Mouse (Mus musculus) heart, postnatal 10 days (tissue): ENCODE measurements around the gene Lmntd2. TPM values are rescaled to one million over a fixed set of nuclear protein-coding genes. Genes with fewer than 3 reads are reported as not detected.
A peak's percentile ranks its signal among the peaks of the same experiment; 100 is the strongest.

Experiments used
- DNase-seq, 2 experiments: peaks; one replicate each; pipeline ENCODE4 v3.0.0; 2021
- intact Hi-C: fragments of 180-260 bp; cut with DNase I; formaldehyde crosslinking; loops from one replicate; pipeline ENCODE4 v1.15.1; 2025
- total RNA-seq, 2 experiments: library from RNA; stranded (reverse); gene quantifications; 2 replicates each; pipeline ENCODE4 v1.2.3; 2021

Gene Lmntd2
- total RNA-seq, 2 experiments from 2014 or later, result not detected

DNA sequence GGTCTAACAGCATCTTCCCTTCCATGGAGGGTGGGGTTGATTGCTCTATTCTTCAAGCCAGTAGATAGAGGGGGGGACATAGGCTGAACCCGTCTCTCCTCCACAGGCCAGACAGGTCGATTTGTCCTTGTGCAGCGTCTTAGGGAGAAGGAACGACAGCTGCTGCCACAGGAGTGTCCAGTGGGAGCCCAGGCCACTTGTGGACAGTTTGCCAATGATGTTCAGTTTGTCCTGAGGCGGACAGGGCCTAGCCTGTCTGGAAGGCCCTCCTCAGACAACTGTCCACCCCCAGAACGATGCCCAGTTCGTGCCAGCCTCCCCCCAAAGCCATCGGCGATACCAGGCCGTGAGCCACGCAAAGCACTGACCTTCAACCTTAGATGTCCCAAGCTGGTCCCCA lies 3.0 kb upstream of the Lmntd2 start:
- DNase-seq, result no peak
- intact Hi-C loops, result no loop called here

DNA sequence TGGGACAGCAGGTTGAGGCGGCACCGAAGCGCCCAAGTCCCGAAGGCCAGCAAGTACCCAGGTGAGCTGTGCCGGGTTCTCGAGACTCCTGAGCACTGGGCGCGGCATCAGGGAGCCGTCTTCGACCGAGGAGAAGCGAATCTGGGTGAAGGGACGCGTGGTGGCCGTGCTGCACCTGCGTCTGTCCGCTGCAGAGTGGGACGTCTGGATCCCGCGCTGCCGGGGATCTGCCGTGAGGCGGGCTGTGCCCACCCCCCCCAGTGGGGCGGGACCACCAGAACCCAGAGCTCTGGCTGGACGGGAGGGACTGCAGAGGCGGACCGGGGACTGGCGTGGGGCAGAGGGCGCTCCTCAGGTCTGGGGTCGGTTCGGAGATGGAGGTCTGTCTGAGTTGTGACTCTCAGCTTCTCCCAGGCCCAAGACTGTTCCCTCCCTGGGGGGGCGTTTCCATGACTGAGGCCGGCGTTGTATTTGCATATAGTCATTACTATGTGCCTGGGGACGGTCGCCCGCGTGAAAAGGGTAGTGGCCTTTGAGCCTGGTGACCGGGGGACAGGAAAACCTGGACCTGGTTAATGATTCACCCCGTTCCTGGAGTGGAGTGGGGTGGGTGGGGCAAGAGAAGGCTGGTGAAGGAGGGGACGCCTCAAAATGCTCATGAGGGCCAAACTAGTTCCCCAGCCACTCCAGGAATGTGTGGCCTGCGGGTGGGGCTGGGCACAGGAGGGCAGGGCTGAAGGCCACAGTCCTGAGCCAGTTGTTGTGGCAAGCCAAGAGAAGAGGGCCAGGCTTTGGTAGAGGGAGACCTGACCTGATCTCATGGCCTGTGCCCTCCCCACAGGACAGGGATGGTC lies 2.2 kb upstream of the Lmntd2 start:
- DNase-seq, result peak; percentile 39 to 55
- intact Hi-C loops, result no loop called here

DNA sequence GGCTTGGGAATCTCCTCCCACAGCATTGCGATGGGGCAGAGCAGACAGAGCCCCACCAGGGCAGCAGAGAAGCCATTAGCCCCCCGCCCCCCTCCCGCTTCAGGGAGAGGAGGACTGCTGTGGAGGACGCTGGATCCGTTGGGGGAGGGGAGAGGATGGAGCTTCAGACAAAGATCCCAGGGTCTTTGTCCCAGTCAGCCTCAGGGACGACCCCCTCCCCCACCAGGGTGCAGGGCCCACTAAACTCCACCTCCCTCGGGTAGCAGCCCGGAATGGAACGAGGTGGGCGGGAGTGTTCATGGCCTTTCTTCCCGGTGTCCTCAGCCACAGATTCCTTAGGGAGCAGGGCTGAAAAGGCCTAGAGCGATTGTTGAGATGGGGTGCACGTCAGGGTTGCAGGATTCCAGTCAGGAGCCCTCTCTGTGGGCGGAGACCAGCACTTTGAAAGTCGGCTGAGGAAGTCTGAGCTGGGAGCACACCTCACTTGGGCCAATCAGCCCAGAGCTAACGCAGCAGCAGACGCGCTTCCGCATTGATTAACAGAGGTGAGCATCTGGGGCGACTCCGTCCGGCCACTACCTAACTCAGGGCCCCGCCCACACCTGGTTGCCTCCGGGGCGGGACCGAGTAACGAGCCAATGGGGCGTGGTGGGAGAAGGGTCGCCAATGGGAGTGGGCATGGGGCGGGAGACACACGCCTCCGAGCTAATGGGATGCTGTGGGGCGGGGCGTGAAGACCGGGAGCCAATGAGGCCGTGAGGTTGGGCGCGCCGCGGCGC lies 1.4 kb upstream of the Lmntd2 start, which contains the start of gene Rassf7:
Gene Rassf7, plus strand, starts transcription at position 760 of the 779 bp plus-strand sequence.
- peak; percentile 91 for DNase-seq
- intact Hi-C loops, result no loop called here

DNA sequence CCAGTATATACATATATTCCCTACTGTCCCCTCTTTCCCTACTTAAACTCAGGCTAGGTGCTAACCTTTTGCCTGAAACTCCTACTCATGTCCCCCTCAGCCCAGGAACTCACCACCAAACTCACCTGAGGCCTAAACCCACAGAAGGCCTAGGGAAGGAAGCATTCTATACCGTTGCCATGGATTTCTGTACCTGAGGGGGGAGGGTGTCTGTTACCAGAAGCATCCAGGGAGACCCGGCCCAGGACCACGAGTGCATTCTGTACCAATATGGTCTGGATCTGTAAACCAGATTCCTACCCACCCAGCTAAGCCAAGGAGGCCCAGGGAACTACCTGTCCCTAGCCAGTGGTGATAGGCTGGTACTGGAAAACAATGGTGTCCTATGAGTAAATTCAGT lies 430 bp upstream of the Lmntd2 start:
- DNase-seq, result no peak
- intact Hi-C loops, result no loop called here

DNA sequence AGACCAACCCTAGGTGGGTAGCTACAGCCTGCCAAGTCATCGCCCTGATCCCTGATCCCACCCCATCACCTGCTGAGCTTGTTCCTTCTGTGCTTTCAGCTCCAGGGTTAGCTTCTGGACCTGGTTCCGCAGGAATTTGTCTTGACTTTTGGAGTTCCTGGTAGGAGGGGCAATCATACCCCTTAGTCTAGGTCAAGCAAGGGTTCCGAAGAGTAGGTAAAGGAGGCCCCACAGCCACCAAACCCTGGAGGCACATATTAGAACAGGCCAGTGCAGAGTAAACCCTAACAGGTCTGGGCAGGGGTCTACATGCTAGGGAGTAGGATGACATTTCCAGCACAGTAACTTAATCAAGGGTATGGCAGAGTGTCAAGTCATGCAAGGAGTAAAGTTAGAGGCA lies 747 bp downstream of the Lmntd2 start:
- intact Hi-C loops, result no loop called here
- no peak for DNase-seq

DNA sequence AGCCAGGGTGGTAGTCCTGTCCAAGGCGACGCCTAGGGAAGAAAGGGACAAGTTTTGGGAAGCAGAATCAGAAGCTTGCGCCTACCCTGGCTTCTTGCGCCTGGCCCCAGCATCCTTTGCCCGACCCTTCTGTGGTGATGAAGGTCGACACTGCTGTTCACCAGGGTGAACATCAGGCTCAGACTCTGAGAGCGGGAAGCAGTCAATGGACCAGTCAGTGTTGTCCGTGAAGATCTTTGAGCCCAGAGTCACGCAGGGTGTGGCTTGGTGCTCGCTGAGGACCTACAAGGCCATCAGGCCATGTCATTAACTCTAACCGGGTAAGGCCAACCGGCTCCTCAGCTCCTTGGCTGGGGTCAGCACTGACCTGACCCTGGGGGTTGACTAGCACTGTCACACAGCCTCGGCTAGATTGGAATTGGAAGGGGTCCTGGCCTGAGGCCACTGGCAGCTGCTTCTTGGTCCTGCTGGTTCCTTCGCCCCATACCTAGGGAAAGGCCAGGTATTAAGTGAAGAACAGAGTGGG lies 3.2 kb downstream of the Lmntd2 start:
- DNase-seq, result no peak
- intact Hi-C loops, result no loop called here

DNA sequence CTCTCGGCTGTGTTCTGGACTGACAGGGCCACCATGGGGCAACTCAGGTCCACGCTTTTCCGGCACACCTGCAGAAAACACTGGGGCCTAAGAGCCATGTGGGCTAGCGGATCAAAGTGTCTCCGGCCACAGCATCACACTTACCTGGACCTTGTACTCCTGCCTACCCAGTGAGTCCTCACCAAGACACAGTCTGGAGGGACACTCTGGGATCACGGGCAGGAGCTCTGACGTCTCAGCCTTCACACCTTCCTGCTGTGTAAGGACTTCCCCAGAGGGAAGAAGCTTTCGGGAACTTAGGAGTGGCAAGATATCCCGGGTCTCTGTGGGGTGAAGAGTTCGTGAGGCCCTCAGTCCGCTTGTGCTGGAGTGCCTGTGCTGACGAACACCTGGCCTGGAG lies 3.7 kb downstream of the Lmntd2 start:
- no peak for DNase-seq
- intact Hi-C loops, result no loop called here

DNA sequence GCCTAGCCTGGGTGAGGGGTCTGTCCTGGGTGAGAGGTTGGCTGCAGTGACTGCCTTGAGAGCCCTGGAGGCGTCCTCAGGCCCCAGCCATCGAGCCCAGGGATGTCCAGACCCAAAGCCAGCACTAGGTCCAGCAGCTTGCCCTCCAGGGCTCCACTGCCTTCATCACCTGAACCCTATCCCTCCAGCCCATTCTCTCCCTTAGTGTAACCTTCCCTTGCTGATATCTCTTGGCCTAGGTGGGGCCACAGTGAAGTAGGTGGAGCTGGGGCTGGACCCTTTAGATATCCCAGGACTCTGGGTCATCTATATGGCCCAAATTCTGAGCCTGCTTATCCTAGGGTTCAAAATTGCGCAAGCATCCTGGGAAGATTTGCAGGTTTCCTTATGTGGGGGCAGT lies 4.4 kb downstream of the Lmntd2 start:
- intact Hi-C loops, result no loop called here
- DNase-seq, result no peak

DNA sequence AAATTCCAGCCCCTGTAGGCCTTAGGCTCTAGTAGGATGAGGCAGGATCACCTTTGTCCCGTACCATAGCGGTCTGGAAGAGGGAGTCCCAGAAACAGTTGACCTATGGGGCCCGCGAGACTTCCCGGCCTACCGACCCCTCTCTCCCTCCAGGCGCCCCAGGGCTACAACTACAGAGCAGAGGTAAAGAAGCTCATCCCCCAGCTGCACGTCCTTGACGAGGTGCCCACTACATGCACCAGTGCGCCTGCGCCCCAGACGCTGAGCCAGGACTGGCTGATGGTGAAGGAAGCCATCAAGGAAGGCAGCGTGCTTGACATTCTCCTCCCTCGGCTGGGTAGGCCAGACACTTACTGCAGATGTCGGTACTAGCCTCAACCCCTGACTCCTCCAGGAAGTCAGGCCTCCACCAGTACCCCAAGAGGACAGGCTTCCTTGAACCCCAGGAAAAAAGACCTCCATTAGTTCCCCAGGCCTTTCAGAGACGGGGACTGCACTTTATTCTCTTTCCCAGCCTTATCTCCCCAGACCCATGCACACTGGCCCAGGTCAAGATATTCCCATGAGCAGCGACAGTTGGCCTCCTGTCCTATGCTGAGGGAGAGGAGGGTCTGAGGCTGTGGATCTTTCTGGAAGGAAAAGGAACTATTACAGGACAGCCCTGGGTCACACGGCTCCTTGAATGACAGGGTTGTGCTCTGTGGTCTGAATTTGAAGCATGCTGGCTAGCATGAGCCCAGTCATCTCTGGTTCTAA lies 7.5 kb downstream of the Lmntd2 start:
- DNase-seq, result no peak
- intact Hi-C loops, result no loop called here

DNA sequence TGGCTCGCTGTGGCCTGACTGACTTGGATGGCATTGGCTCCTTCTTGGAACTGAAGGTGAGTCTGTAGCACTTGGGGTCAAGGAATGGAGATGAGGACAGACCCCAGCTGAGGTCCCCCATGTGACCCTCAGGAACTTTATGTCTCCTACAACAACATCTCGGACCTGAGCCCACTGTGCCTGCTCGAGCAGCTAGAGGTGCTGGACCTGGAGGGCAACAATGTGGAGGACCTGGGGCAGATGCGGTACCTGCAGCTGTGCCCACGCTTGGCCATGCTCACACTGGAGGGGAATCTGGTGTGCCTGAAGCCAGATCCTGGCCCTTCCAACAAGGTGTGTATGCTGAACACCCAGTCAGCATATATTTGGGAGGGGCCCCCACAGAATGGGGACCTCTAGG lies 8.4 kb downstream of the Lmntd2 start:
- no peak for DNase-seq
- intact Hi-C loops, result no loop called here

DNA sequence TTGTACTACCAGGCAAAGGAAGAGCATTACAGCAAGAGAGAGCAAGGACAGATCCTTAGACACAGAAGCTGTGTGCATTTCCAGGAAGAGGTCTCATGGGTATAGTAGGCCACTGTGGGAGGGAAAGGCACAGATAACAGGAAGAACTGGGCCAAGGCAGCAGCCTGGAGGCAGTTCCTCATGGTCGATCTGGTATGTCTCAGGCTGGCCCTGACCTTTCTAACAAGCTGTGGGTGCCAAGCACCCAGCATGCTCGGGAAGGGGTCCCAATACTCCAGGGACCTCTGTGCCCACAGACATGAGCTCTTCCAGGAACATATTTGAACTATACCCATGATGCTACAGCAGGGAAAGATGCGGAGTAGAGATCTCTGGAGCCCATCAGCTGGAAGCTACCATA lies 9.3 kb downstream of the Lmntd2 start:
- intact Hi-C loops, result no loop called here
- DNase-seq, result no peak

DNA sequence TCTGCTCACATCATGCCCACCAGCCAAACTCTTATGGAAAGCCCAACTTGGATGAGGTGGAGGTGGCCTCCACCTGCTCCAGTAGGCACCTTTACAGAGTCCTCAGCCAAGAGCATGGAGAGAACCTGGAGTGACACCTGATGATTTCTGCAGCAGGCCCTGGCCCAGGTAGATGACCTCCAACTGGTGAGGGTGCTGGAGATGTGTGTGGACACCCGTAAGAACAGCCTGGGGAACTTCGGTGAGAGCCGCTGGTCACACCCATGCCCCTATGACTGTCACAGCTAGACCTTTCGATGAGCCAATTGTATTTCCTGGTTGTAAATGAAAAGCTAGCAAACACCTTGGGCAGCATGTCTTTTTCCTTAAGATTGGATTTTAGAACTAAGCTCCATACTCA lies 15.8 kb downstream of the Lmntd2 start:
- DNase-seq, result no peak
- intact Hi-C loops, result no loop called here

DNA sequence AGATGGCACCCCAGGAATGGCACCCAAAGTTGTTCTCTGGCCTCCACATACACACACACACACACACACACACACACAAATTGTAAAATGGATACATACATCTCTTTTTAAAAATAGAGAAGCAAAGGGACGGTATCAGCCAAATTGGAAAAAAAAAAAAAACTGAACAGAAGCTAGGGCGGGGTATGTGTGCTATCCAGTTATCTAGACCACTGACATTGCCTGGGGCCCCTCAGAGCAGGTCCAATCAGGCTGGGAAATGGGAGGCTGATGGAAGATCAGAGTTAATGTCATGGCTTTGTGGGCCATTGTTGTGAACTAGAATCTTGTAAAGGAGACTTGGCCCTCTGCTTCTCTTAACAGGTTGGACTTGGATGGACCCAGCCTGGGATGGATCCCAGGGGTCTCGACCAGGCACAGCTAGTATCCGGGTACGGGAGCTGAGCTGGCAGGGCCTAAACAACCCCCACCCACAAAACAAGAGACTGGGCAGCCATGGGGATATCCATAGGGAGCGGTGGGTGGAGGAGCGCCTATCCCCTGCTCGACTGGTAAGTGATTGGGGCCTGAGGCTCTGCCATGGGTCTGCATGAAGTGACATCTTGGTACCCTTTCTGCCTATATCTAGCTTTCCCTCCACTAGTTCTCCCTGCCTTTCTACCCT lies 17.1 kb downstream of the Lmntd2 start:
- intact Hi-C loops, result no loop called here
- no peak for DNase-seq

DNA sequence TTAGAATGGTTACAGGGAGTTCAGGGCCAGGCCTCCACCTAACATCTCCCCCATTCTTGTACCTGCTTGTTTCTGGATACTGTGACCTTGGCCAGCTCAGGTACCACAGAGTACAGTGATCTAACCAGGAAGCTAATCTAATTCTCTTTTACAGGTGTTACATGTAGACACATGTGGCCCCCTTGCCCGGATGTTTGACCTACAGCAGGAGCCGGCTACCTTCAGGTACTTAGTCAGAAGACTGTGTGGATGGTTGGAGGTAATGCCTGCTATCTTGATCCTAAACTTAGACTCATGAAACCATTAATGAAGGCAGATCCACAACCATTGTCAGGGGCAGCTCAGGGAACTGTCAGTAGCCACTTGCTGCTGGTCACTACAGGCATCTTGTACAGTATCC lies 18.1 kb downstream of the Lmntd2 start:
- intact Hi-C loops, result no loop called here
- DNase-seq, result no peak

DNA sequence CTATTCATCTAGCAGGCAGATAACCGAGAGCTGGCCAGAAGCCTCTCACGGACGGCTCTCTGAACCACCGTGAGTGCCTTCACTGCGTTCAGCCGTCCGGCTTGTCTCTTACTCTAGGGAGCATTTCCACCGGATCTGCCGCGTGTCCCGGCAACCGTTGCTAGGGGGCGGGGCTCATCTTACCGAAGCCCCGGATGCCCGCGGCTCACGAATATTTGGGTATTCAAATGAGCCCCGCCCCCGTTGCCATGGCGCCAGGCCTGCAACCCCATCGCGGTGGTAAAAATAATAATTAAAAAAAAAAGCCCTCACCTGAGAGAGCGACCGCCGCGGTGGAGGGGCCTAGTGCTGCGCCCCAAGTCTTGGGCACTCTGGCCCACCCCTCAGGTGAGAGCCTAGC lies 19.1 kb downstream of the Lmntd2 start:
- intact Hi-C loops, result loop anchor here (5.0 kb wide), 2 partner anchors 248 to 338 kb away; partner anchors contain the start of genes Bet1l, Gm45785 and Ric8a

DNA sequence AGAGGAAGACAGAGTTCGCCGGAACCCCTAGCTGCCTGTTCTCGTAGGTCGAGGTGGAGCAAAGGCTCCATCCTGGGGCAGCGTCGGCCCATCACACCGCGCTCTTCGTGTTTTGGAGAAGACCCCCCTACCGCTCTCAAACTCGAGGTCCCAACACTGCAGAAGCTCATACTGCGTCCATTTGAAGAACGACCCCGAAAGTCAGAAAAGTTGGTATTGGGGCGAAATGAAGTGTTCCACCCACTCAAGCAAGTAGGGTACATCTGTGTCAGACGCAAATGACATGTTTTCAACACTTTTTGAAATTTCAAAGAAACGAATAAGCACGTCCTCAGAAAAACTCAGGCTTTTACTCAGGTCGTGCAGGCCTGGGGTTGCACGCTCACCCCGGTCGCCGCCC lies 19.5 kb downstream of the Lmntd2 start:
- intact Hi-C loops, result loop anchor here (5.0 kb wide), 2 partner anchors 247 to 337 kb away; partner anchors contain the start of genes Bet1l, Gm45785 and Ric8a
- DNase-seq, result no peak

More for the DNA sequence above, 19.1 kb downstream of the Lmntd2 start:
- peak; percentile 87 to 93 for DNase-seq

DNA sequence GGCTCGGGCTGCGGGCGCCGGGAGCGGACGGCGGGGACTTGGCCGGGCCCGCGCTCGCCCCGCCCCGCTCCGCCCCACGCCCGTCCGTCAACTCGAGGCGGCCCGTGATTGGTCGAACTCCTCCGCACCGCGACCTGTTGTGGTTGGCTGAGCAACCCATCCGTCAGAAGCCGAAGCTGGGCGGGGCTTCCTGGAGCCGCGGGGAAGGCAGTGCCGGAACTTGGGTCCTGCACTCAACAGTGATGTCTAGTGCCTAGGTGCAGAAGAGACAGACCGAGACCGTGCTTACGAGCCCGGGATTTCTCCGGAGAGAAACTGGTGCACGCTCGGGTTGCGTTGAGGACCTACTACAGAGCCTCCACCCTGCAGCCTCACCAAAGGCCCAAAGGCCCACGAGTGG lies 19.9 kb downstream of the Lmntd2 start, which contains the start of the genes Hras and Lrrc56:
Gene Hras, minus strand, starts transcription at position 58 of the 400 bp plus-strand sequence.
Gene Lrrc56, plus strand, starts transcription at position 210 of the 400 bp plus-strand sequence.
- peak; percentile 98 to 99 for DNase-seq
- intact Hi-C loops, result loop anchor here (5.0 kb wide), 2 partner anchors 247 to 337 kb away; partner anchors contain the start of genes Bet1l, Gm45785 and Ric8a

DNA sequence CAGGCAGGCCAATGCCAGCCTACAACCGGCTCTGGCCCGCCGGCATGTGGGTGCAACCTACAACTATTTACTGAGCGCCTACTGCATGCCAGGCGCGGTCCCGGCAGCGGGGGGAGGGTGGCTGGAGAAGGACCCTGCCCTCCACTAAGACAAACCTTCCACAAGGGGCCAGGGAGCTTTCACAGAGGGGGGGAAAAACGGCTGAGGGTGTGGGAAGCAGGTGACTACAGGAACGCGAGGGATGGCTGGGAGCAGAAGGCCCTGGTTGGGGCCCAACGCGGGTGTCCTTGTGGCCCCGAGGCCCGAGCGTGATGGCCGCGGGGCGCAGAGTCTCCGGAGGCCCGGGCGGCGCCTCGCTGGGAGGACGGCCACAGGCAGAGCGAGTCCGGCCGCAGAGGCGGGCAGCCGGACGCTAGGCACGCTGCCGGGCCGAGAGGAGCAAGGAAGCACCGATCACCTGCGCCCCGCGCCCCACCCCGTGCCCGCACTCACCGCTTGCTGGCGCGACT lies 20.5 kb downstream of the Lmntd2 start:
- intact Hi-C loops, result loop anchor here (5.0 kb wide), 2 partner anchors 246 to 336 kb away; partner anchors contain the start of genes Bet1l, Gm45785 and Ric8a
- DNase-seq, result peak in 1 of 2 experiments; percentile 56

DNA sequence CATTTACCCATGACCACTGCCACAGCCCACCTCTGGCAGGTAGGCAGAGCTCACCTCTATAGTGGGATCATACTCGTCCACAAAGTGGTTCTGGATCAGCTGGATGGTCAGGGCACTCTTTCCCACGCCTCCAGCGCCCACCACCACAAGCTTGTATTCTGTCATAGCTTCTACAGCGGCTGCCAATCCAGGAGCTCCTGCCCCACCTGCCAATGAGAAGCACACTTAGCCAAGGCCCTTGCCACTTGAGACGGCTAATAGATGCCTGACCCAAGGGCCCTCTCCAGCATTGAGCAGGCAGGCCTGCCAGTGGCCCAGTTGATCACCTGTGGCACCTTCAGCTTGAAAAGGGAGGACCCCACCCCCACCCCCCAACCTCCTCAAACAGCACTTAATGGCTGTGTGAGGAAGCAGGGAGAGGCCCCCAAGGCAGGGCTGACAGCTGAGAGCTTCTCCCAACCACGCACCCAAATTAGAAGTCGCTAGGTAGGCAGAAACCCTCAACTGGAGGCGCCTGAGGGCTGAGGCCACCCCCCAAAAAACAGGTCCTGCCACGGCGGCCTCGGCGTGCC lies 21.0 kb downstream of the Lmntd2 start:
- intact Hi-C loops, result loop anchor here (5.0 kb wide), 2 partner anchors 246 to 336 kb away; partner anchors contain the start of genes Bet1l, Gm45785 and Ric8a
- no peak for DNase-seq
